Mouse (Mus musculus) C2C12 (cell line): ENCODE results near the gene Plekhs1.
"Not testable (repeated sequence)": the region's sequence is repeated elsewhere in the genome, so short reads cannot be mapped to it uniquely, and the experiment has no call there.

ENCODE experiments used
- CEBPB ChIP-seq: IDR thresholded peaks from one replicate; pipeline ENCODE4 v1.6.1; 2011; ENCODE audit warnings: low read depth, mild to moderate bottlenecking, control low read depth, moderate library complexity
- CTCF ChIP-seq: IDR thresholded peaks from one replicate; pipeline ENCODE4 v1.5.1; 2011; ENCODE audit not compliant: control insufficient read depth, insufficient read depth, insufficient read length
- MYOG ChIP-seq: IDR thresholded peaks from one replicate; pipeline ENCODE4 v1.6.1; 2011; ENCODE audit not compliant: control insufficient read depth, insufficient read length; ENCODE audit errors: extremely low read depth
- USF1 ChIP-seq: IDR thresholded peaks from one replicate; pipeline ENCODE4 v1.6.1; 2011; ENCODE audit warnings: low read depth, mild to moderate bottlenecking, control low read depth, moderate library complexity

DNA sequence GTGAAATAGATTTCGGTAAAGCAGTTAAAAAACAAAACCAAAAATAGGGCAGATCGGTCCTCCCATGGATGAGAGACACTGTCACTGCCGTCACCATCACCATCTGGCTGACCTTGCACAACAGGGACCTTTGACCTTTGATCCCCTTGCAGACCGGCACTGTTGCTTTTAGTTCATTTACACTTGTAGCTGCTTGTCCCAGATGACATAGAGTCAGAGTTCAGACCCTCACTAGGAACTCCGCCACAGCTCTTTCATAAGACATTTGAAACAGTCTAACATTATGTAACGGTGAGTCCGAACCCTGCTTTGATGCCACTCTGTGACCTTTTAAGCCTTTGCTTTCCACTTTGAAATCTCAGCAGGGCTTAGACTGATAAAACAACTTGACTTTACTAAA, 58.0 kb downstream of the Plekhs1 start:
- not testable (repeated sequence) for TF ChIP-seq CEBPB, CTCF, USF1, MYOG
